Mouse (Mus musculus) CH12.LX (cell line): ENCODE measurements around the gene Jmjd1c.

ENCODE experiments used
- CTCF ChIP-seq, 2 experiments: IDR thresholded peaks in 1 of 2; conservative IDR thresholded peaks in 1 of 2; 2 replicates each; pipeline ENCODE4 v1.5.1; 2011 to 2012; ENCODE audit warnings: low read depth in 2 of 2, low read length in 2 of 2, improper control_type of control experiment in 1 of 2, inconsistent platforms in 1 of 2, mild to moderate bottlenecking in 1 of 2, moderate library complexity in 1 of 2
- TBP ChIP-seq: conservative IDR thresholded peaks from 2 replicates; pipeline ENCODE4 v1.6.1; 2011; ENCODE audit warnings: low read depth, low read length, improper control_type of control experiment

DNA sequence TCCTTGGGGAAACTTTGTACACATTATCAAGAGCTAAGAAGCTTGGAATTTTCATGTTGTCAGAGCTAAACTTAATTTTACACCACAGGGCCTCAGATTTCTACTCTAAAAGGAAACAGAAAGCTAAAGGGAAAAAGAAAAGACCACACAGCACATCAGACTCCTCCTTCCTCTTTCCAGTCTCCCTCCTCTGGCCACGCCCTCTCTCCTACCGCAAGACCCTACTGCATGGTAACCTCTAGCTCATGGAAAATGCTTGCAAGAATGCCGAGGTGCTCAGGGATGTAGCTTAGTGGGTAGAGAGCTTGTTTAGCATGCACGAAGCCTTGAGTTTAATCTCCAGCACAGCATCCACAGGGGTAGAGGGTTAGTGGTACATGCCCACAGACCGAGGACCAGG lies 24.0 kb upstream of the Jmjd1c start:
- no peak for TF ChIP-seq CTCF (conservative IDR thresholded peaks at IDR 0.05 in 1 of 2, IDR thresholded peaks at IDR 0.05 in 1 of 2; ENCODE audit: low read depth in 2 of 2, low read length in 2 of 2)
- peak; percentile 54; the same call in 1 of the 2 replicates for TF ChIP-seq TBP
